Mouse (Mus musculus): Measurements from ENCODE around the gene Zbtb49.

DNA sequence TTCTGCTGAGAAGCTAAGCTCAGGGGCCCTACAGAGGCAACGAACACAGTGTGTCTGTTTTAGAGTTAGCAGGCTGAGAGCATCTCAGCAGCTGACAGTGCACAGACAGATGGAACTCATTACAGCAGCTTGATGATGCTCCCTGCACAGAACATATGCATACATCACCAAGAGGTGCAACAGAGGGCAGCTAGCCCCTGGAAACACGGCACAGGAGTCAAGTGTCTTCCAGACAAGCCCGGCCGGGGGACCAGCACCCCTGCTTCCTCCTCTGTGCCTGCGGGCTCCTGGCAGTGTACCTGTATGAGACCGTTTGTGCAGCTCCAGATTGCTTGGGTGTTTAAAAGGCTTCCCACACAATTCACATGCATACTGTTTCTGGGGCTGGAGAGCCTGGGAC lies 7.2 kb downstream of the Zbtb49 start:
- TF ChIP-seq CTCF (IDR thresholded peaks at IDR 0.05) (no peak), EP300 (IDR thresholded peaks at IDR 0.05) (no peak)

Data from lung, postnatal 0 days (tissue).